Mouse (Mus musculus) heart, embryonic 14.5 days (tissue): ENCODE data around the gene Cdh23. TPM values are rescaled to one million over a fixed set of nuclear protein-coding genes. Genes with fewer than 3 reads are reported as not detected.

Experiments
- ATAC-seq: fragments of 200-750 bp; cut with Nextera tagmentation; 2 replicates; pipeline ENCODE4 v1.8.0; 2017; ENCODE audit warnings: low read depth, moderate TSS enrichment; ENCODE audit not compliant: insufficient number of reproducible peaks, insufficient read depth, low FRiP score
- H3K27ac ChIP-seq, 2 experiments: fragments of 200-500 bp in 1 of 2; fragments of 300-500 bp in 1 of 2; sonication (generic) in 1 of 2; replicated peaks in 1 of 2; 2 replicates each; pipeline ENCODE4 v1.5.1; 2012 to 2014; ENCODE audit warnings: low read depth in 2 of 2, low read length in 2 of 2, control low read depth in 1 of 2, mild to moderate bottlenecking in 1 of 2, mixed read lengths in 1 of 2; ENCODE audit not compliant: control insufficient read depth in 1 of 2, insufficient read depth in 1 of 2
- H3K27me3 ChIP-seq: fragments of 300-500 bp; sonication (generic); 2 replicates; pipeline ENCODE4 v1.6.1; 2014; ENCODE audit warnings: mild to moderate bottlenecking, low read length, control low read depth; ENCODE audit not compliant: control insufficient read depth, insufficient read depth
- H3K36me3 ChIP-seq: fragments of 300-500 bp; sonication (generic); 2 replicates; pipeline ENCODE4 v1.6.1; 2014; ENCODE audit warnings: mild to moderate bottlenecking, control low read depth, low read length, mixed read lengths; ENCODE audit not compliant: control insufficient read depth, insufficient read depth
- H3K4me1 ChIP-seq, 2 experiments: fragments of 200-500 bp in 1 of 2; fragments of 300-500 bp in 1 of 2; sonication (generic) in 1 of 2; 2 replicates each; pipeline ENCODE4 v1.6.1; 2012 to 2014; ENCODE audit warnings: low read length in 2 of 2, control low read depth in 1 of 2, mixed read lengths in 1 of 2; ENCODE audit not compliant: control insufficient read depth in 2 of 2, insufficient read depth in 2 of 2
- H3K4me2 ChIP-seq: fragments of 300-500 bp; sonication (generic); 2 replicates; pipeline ENCODE4 v1.6.1; 2014; ENCODE audit warnings: mild to moderate bottlenecking, low read length
- H3K4me3 ChIP-seq, 2 experiments: fragments of 200-500 bp in 1 of 2; fragments of 300-500 bp in 1 of 2; sonication (generic) in 1 of 2; 2 replicates each; pipeline ENCODE4 v1.5.1; 2012 to 2014; ENCODE audit warnings: low read length in 2 of 2, mild to moderate bottlenecking in 2 of 2, control low read depth in 1 of 2, low read depth in 1 of 2, moderate library complexity in 1 of 2; ENCODE audit not compliant: control insufficient read depth in 1 of 2, insufficient read depth in 1 of 2
- H3K9ac ChIP-seq: fragments of 300-500 bp; sonication (generic); 2 replicates; pipeline ENCODE4 v1.6.1; 2014; ENCODE audit warnings: mild to moderate bottlenecking, low read length
- H3K9me3 ChIP-seq: fragments of 300-500 bp; sonication (generic); 2 replicates; pipeline ENCODE4 v1.6.1; 2016; ENCODE audit warnings: low read length, control low read depth; ENCODE audit not compliant: control insufficient read depth
- whole genome bisulfite sequencing: fragments of 180-500 bp; shearing (Covaris S2); extraction: QIAGEN DNeasy Blood & Tissue Kit; methylation state at CpG from one replicate; pipeline ENCODE4 v1.1.7; 2014; 5-methylcytosine and 5-hydroxymethylcytosine counted together
- polyA plus RNA-seq: library from polyadenylated mRNA; unstranded; fragments of >200 nt; fragmentation: Nextera tagmentation; extraction: Ambion mirVana; gene quantifications from 2 replicates; pipeline ENCODE4 v1.2.1, GENCODE M21; 2014

Cdh23 gene
- polyA plus RNA-seq, 1 experiment from 2014 or later, result 0.31 TPM

DNA sequence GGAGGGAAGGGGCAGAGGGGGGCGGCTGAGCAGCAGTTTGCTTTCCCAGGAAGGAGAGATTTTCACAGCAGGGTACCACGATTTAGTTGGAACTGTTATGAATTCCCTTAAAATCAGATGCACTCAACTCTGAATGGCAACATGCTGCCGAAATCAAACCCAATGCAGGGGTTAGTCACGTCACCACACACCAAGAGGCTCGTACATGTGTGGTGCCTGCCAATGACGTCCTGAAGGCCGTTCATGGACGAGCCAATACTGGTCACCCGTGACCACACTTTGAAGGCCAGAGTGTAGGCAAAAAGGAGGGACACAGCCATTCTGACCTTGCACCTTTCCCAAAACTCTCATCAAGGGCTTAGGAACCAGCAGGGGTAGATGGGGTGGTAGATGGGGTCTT is 35.3 kb downstream of the Cdh23 start:
- 69% methylated on average over 9 of the region's 9 CpGs for WGBS
- Histone ChIP-seq H3K9me3 (no peaks in the 10 kb centered on the region), H3K4me3 (no peak overlapping the region), H3K27me3 (no peaks in the 10 kb centered on the region), H3K27ac (no peak overlapping the region), H3K4me2 (no peak overlapping the region), H3K9ac (no peak overlapping the region), H3K4me1 (no peaks in the 10 kb centered on the region), H3K36me3 (no peaks in the 10 kb centered on the region)
- no peak for ATAC-seq

DNA sequence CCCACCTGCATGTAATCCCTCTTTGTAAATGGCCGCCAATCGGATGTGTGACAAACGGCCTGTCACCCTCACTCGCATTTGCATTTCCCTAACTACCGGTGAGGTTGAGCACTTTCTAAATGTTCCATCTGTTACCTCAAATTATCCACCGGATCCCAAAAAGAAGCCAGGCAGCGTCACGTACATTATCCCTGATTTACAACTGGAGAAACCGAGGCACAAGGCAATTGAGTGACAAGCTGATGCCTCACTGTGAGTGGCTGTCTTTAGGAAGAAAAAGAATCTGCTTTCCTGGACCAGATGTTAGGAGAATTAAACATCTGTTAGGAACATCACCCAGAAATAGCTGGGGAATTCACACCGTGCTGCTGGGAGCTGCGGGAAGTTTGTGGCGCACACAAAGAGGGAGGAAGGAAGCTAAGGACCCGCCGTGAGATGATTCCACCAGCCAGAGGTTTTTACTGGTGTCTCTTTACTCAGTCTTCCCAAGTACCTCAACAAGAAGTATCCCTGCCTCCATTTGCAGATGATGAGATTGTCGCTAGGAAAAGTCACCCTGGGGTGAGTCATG is 36.8 kb downstream of the Cdh23 start:
- no peak overlapping the region for H3K27ac ChIP-seq
- H3K27me3 ChIP-seq, result no peaks in the 10 kb centered on the region
- no peaks in the 10 kb centered on the region for H3K9me3 ChIP-seq
- no peaks in the 10 kb centered on the region for H3K36me3 ChIP-seq
- 41% methylated on average over 15 of the region's 15 CpGs for WGBS
- ATAC-seq, result no peak
- H3K9ac ChIP-seq, result no peak overlapping the region
- no peak overlapping the region for H3K4me3 ChIP-seq
- no peak overlapping the region for H3K4me2 ChIP-seq
- peaks cover 0 to 3% of the 10 kb centered on the region in 2 experiments; a peak in 1 of 4 replicates for H3K4me1 ChIP-seq

DNA sequence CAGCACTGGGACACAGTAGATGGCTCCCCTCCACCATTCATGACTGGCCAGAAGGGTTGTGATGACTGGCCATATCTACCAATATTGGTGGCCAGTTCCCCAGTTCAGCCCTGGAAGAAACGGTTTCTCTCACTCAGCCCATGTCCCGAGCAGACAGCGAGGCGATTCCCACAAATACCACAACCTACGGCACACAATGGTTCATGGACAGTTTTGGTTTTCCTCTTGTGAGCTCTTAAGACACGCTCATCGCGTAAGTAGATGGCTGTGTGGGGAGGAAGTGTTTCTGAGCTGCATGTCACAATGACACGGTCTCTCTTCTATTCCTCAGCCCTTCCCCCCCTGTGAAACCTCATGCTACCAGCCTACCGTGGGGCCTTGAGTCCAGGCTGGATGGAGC is 38.1 kb downstream of the Cdh23 start:
- ATAC-seq, result no peak
- Histone ChIP-seq H3K4me2 (no peak overlapping the region), H3K9me3 (no peaks in the 10 kb centered on the region), H3K4me3 (no peak overlapping the region), H3K4me1 (peaks cover 0 to 3% of the 10 kb centered on the region in 2 experiments; a peak in 1 of 4 replicates), H3K27ac (no peak overlapping the region), H3K36me3 (no peaks in the 10 kb centered on the region), H3K9ac (no peak overlapping the region), H3K27me3 (no peaks in the 10 kb centered on the region)
- 81% methylated on average over 10 of the region's 10 CpGs for WGBS

DNA sequence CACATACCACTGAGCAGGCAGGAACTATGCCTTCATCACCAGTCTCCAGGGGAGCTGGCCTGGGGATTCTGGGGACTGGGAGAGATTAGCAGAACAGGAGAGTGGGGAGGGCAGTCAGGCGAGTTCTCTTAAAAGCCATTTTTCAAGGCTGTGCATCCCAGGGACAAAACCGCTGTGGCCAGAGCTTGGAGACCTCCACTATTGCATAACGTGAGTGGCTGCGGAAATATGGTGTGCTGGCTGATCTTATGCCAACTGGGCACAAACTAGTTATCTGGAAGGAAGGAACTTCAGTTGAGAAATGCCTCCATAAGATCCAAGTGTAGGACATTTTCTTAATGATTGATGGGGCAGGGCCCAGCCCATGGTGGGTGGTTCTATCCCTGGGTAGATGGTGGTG is 42.6 kb downstream of the Cdh23 start:
- H3K27ac ChIP-seq, result no peak overlapping the region
- H3K4me3 ChIP-seq, result no peak overlapping the region
- H3K9ac ChIP-seq, result no peak overlapping the region
- no peaks in the 10 kb centered on the region for H3K36me3 ChIP-seq
- H3K4me1 ChIP-seq, result peaks cover 0 to 3% of the 10 kb centered on the region in 2 experiments; a peak in 1 of 4 replicates
- H3K27me3 ChIP-seq, result no peaks in the 10 kb centered on the region
- 92% methylated on average over 4 of the region's 4 CpGs for WGBS
- H3K4me2 ChIP-seq, result no peak overlapping the region
- no peak for ATAC-seq
- H3K9me3 ChIP-seq, result no peaks in the 10 kb centered on the region

DNA sequence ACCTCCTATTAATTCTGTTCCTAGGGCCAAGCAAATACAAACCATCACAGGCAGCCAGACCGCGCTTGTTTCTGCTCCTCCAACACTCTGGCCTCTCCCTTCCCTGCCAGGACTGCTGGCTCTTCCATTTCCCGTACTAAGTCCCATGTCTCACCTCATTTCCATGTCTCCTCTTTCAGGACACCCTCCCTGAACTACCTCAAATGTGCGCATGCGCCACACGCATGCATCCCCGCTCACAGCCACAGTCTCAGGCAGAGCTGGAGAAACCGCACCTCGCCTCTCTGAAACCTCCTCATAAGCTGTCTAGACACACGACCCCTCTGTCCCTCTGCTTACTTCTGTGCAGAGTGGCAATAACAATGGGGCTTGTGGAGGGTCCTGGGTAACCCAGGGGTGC is 43.2 kb downstream of the Cdh23 start:
- Histone ChIP-seq H3K27me3 (no peaks in the 10 kb centered on the region), H3K27ac (no peak overlapping the region), H3K36me3 (no peaks in the 10 kb centered on the region), H3K4me1 (peaks cover 0 to 3% of the 10 kb centered on the region in 2 experiments; a peak in 1 of 4 replicates), H3K9ac (no peak overlapping the region), H3K4me3 (no peak overlapping the region), H3K4me2 (no peak overlapping the region), H3K9me3 (no peaks in the 10 kb centered on the region)
- ATAC-seq, result no peak
- WGBS, result 89% methylated on average over 10 of the region's 10 CpGs

DNA sequence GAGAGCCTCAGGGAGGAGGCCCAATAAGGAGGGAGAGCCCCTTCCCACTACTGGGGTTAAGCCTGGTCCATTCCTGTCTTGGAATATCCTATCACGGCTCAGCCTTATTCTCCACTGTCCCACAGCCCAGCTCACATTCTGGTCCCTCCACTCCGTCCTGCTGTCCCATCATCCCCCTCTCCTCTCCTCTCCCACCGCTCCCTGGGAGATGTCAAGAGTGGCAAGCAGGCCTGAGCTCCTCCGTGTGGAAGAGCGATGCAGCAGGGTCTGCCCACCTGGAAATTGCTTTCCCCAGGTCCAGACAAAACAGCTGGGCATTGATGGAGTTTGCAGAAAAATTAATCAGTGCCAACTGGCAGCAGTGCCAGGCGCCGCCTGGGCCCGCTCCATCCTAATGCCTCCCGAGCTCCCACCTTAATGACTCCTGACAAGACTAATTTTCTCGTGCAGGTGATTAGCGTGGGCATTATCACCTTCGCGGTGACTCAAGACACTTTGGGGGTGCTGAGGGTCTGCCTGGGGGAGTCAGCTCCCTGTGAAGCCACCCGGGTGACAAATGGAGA is 52.1 kb downstream of the Cdh23 start:
- H3K4me1 ChIP-seq, result no peaks in the 10 kb centered on the region
- ATAC-seq, result no peak
- no peaks in the 10 kb centered on the region for H3K27me3 ChIP-seq
- H3K36me3 ChIP-seq, result no peaks in the 10 kb centered on the region
- no peak overlapping the region for H3K4me2 ChIP-seq
- H3K9ac ChIP-seq, result no peak overlapping the region
- WGBS, result 56% methylated on average over 14 of the region's 14 CpGs
- H3K27ac ChIP-seq, result no peak overlapping the region
- no peak overlapping the region for H3K4me3 ChIP-seq
- no peaks in the 10 kb centered on the region for H3K9me3 ChIP-seq

DNA sequence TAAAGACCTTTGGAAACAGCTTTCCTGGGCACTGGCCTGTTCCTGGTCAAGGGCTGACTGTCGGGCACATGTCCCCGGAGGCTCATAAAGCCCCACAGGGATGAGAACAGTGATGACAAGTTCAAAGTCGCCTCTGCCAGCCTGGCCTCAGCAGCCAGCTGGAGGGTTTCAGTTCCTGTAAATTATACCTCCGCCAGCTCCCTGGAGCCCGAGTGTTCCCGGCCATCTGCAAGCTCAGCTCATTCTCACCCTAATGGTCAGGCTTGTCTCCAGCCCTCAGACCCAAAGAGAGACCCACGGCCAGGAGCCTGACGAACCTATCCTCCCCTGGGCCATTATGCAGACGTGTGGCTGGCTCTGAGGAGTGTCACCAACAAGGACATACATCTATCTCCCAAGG is 57.0 kb downstream of the Cdh23 start:
- 60% methylated on average over 9 of the region's 9 CpGs for WGBS
- Histone ChIP-seq H3K4me3 (no peak overlapping the region), H3K9ac (no peak overlapping the region), H3K27ac (no peak overlapping the region), H3K27me3 (no peaks in the 10 kb centered on the region; the same call in 1 of the 2 replicates), H3K9me3 (no peaks in the 10 kb centered on the region), H3K4me1 (no peaks in the 10 kb centered on the region; a peak in 1 of 4 replicates), H3K36me3 (no peaks in the 10 kb centered on the region), H3K4me2 (no peak overlapping the region)
- no peak for ATAC-seq
